Mouse (Mus musculus): ENCODE measurements around the gene Tmem101. TPM values are rescaled to one million over a fixed set of nuclear protein-coding genes. Genes with fewer than 3 reads are reported as not detected.

Gene Tmem101
- polyA plus RNA-seq, 1 experiment from 2014 or later = 9.6 TPM

DNA sequence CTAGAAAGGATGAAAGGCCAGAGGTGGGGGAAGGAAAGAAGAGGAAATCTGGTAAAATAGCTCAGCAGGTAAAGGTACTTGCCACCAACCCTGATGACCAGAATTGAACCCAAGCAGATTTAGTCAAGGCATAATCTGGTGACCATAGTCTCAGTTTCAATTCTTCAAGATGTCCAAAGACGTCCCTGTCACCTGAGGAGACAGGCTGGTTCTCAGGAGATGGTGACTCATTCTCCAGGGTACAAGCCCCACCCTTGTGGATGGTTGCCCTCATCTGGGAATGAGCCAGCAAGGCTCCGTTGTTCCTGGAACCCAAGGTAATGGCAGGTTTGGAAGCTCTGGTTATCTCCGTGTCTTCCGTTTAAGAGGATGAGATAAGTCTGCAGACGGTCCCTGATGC, 44.6 kb downstream of the Tmem101 start:
- Histone ChIP-seq H3K27me3 (peaks cover 74% of the 10 kb centered on the region), H3K27ac (replicated peaks) (no peak overlapping the region), H3K4me2 (no peak overlapping the region), H3K4me3 (replicated peaks) (no peak overlapping the region), H3K9me3 (replicated peaks) (no peaks in the 10 kb centered on the region), H3K36me3 (replicated peaks) (no peaks in the 10 kb centered on the region), H3K9ac (no peak overlapping the region), H3K4me1 (replicated peaks) (peaks cover 8% of the 10 kb centered on the region)
- no peak for ATAC-seq (ENCODE audit: insufficient read depth)
- 58% methylated on average over 5 of the region's 5 CpGs for WGBS (ENCODE audit: insufficient replicate concordance)

GRCm38 (mm10) chr11:102107732-102108131, 48.5 kb downstream of the Tmem101 start, which contains the start of gene Pyy:
Gene Pyy (minus strand): TSS chr11:102107832.
- WGBS (ENCODE audit: insufficient replicate concordance) = 20% methylated on average over 9 of the region's 9 CpGs
- Histone ChIP-seq H3K36me3 (replicated peaks) (no peaks in the 10 kb centered on the region), H3K9ac (no peak within 1 kb of the TSS), H3K4me3 (replicated peaks) (no peak within 1 kb of the TSS), H3K4me1 (replicated peaks) (peaks cover 9% of the 10 kb centered on the region), H3K4me2 (no peak within 1 kb of the TSS), H3K9me3 (replicated peaks) (no peaks in the 10 kb centered on the region), H3K27me3 (peaks cover 96% of the 10 kb centered on the region), H3K27ac (replicated peaks) (no peak within 1 kb of the TSS)
- no peak for ATAC-seq (ENCODE audit: insufficient read depth)

DNA sequence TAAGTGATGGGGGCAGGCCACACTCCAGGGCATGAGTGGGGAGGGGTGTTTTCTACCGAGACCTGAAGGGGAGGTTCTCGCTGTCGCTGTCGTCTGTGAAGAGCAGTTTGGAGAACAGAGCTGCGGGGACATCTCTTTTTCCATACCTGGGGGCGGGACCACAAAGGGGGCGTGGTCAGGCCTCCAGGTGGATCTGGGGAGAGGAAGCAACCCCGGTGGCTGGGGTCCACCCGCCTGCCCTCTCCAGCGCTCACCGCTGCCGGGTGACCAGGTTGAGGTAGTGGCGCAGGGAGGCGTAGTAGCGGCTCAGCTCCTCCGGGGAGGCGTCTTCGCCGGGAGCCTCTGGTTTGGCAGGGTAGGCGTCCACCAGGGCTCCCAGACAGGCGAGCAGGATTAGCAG, 49.3 kb downstream of the Tmem101 start:
- 5% methylated on average over 21 of the region's 21 CpGs for WGBS (ENCODE audit: insufficient replicate concordance)
- no peak overlapping the region for H3K4me2 ChIP-seq

More for the DNA sequence above, 49.3 kb downstream of the Tmem101 start:
- no peak for ATAC-seq (ENCODE audit: insufficient read depth)
- H3K36me3 ChIP-seq (replicated peaks) = no peaks in the 10 kb centered on the region
- H3K9me3 ChIP-seq (replicated peaks) = no peaks in the 10 kb centered on the region
- peaks cover 17% of the 10 kb centered on the region for H3K4me1 ChIP-seq (replicated peaks)
- no peak overlapping the region for H3K27ac ChIP-seq (replicated peaks)
- H3K4me3 ChIP-seq (replicated peaks) = no peak overlapping the region
- H3K9ac ChIP-seq = no peak overlapping the region
- peaks cover 98% of the 10 kb centered on the region for H3K27me3 ChIP-seq

Other genes starting within 250 kb of the Tmem101 start
- 0.07 TPM in 2 replicates for gene Sost, start 189.4 kb downstream of the Tmem101 start, polyA plus RNA-seq (2015; fragmentation: Nextera tagmentation; extraction: Ambion mirVana)
- gene Cfap97d1, start 172.1 kb downstream of the Tmem101 start, polyA plus RNA-seq (2015; fragmentation: Nextera tagmentation; extraction: Ambion mirVana) = not detected in 2 replicates
- 7.8 and 8.0 TPM in 2 replicates for gene Dusp3, start 169.4 kb downstream of the Tmem101 start, polyA plus RNA-seq (2015; fragmentation: Nextera tagmentation; extraction: Ambion mirVana)
- gene Mpp3, start 127.9 kb downstream of the Tmem101 start, polyA plus RNA-seq (2015; fragmentation: Nextera tagmentation; extraction: Ambion mirVana) = 0.24 and 0.53 TPM in 2 replicates
- gene Cd300lg, start 114.9 kb downstream of the Tmem101 start, polyA plus RNA-seq (2015; fragmentation: Nextera tagmentation; extraction: Ambion mirVana) = 0.69 and 0.82 TPM in 2 replicates
- 11.5 and 13.3 TPM in 2 replicates for gene Mpp2, start 67.9 kb downstream of the Tmem101 start, polyA plus RNA-seq (2015; fragmentation: Nextera tagmentation; extraction: Ambion mirVana)
- gene Ppy, start 55.1 kb downstream of the Tmem101 start, polyA plus RNA-seq (2015; fragmentation: Nextera tagmentation; extraction: Ambion mirVana) = not detected in 2 replicates
- 0.29 and 0.71 TPM in 2 replicates for gene Pyy, start 48.6 kb downstream of the Tmem101 start, polyA plus RNA-seq (2015; fragmentation: Nextera tagmentation; extraction: Ambion mirVana)
- gene Nags, start 10.9 kb downstream of the Tmem101 start, polyA plus RNA-seq (2015; fragmentation: Nextera tagmentation; extraction: Ambion mirVana) = 16.5 and 18.2 TPM in 2 replicates
- gene Lsm12, start 28.9 kb upstream of the Tmem101 start, polyA plus RNA-seq (2015; fragmentation: Nextera tagmentation; extraction: Ambion mirVana) = 51.4 and 70.3 TPM in 2 replicates
- 8.2 and 8.8 TPM in 2 replicates for gene G6pc3, start 33.2 kb upstream of the Tmem101 start, polyA plus RNA-seq (2015; fragmentation: Nextera tagmentation; extraction: Ambion mirVana)
- 17.3 and 17.5 TPM in 2 replicates for gene Hdac5, start 73.8 kb upstream of the Tmem101 start, polyA plus RNA-seq (2015; fragmentation: Nextera tagmentation; extraction: Ambion mirVana)
- 14.1 and 15.3 TPM in 2 replicates for gene BC030867, start 92.5 kb upstream of the Tmem101 start, polyA plus RNA-seq (2015; fragmentation: Nextera tagmentation; extraction: Ambion mirVana)
- gene Asb16, start 112.3 kb upstream of the Tmem101 start, polyA plus RNA-seq (2015; fragmentation: Nextera tagmentation; extraction: Ambion mirVana) = 0.05 and 0.06 TPM in 2 replicates
- gene Tmub2, start 128.5 kb upstream of the Tmem101 start, polyA plus RNA-seq (2015; fragmentation: Nextera tagmentation; extraction: Ambion mirVana) = 26.1 and 28.9 TPM in 2 replicates
- gene Atxn7l3, start 140.2 kb upstream of the Tmem101 start, polyA plus RNA-seq (2015; fragmentation: Nextera tagmentation; extraction: Ambion mirVana) = 3.8 and 4.6 TPM in 2 replicates
- 50.9 and 55.2 TPM in 2 replicates for gene Ubtf, start 163.3 kb upstream of the Tmem101 start, polyA plus RNA-seq (2015; fragmentation: Nextera tagmentation; extraction: Ambion mirVana)
- 1,073 and 1,204 TPM in 2 replicates for gene Slc4a1, start 209.8 kb upstream of the Tmem101 start, polyA plus RNA-seq (2015; fragmentation: Nextera tagmentation; extraction: Ambion mirVana)
- 2.2 and 2.4 TPM in 2 replicates for gene Rundc3a, start 237.0 kb upstream of the Tmem101 start, polyA plus RNA-seq (2015; fragmentation: Nextera tagmentation; extraction: Ambion mirVana)